ENCODE assay signal across 8 mouse cellular contexts in genomic region chr11:82845415-82846078, GRCm38 (mm10). TPM values are rescaled to one million over a fixed set of nuclear protein-coding genes. Genes with fewer than 3 reads are reported as not detected.
DNase-seq lines count a peak whose midpoint lies in the region; ATAC-seq and TF ChIP-seq lines count a peak whose summit lies in the region.

No protein-coding gene starts in this region.

- peak overlapping the region; percentile 43 for H3K9ac ChIP-seq in embryonic facial prominence, embryonic 11.5 days (replicated peaks; ENCODE audit: low read length)
- H3K9ac ChIP-seq in heart, adult 2 months (ENCODE audit: low read depth, low read length), result peak overlapping the region; percentile 47
- peak overlapping the region; percentile 60 for H3K9ac ChIP-seq in kidney, embryonic 16.5 days (replicated peaks; ENCODE audit: low read length)
- peak overlapping the region; percentile 84 for H3K9ac ChIP-seq in liver, embryonic 16.5 days (ENCODE audit: low read depth, low read length)
- no peak overlapping the region; the same call in 1 of the 2 replicates for H3K9ac ChIP-seq in neural tube, embryonic 11.5 days (ENCODE audit: low read length)
- peak overlapping the region; percentile 14 for H3K9ac ChIP-seq in stomach, postnatal 0 days (ENCODE audit: low read length)

- H3K4me1 ChIP-seq in thymus, adult 2 months (replicated peaks; ENCODE audit: control insufficient read depth, insufficient read depth, low read length), result peaks cover 8% of the 10 kb centered on the region
- H3K4me1 ChIP-seq in embryonic facial prominence, embryonic 11.5 days (ENCODE audit: control insufficient read depth, insufficient read depth, low read length), result peaks cover 5% of the 10 kb centered on the region
- peaks cover 4% of the 10 kb centered on the region; the same call in 1 of the 2 replicates for H3K4me1 ChIP-seq in heart, adult 2 months (ENCODE audit: control insufficient read depth, insufficient read depth, low read length)
- H3K4me1 ChIP-seq in kidney, embryonic 16.5 days (ENCODE audit: insufficient read depth, low read length), result peaks cover 38% of the 10 kb centered on the region
- H3K4me1 ChIP-seq in liver, embryonic 16.5 days (ENCODE audit: control insufficient read depth, low read depth, low read length), result peaks cover 67% of the 10 kb centered on the region
- H3K4me1 ChIP-seq in neural tube, embryonic 11.5 days (ENCODE audit: control insufficient read depth, insufficient read depth, low read length), result peaks cover 5% of the 10 kb centered on the region
- H3K4me1 ChIP-seq in stomach, postnatal 0 days (replicated peaks; ENCODE audit: control insufficient read depth, insufficient read depth), result peaks cover 2% of the 10 kb centered on the region

- no peak for TF ChIP-seq EP300 in heart, adult 2 months (IDR thresholded peaks at IDR 0.05; ENCODE audit: insufficient read depth, low read depth, low read length)
- TF ChIP-seq EP300 in stomach, postnatal 0 days (optimal IDR thresholded peaks at IDR 0.05), result no peak

- H3K27me3 ChIP-seq in thymus, adult 2 months (ENCODE audit: control insufficient read depth, insufficient read depth, low read length), result no peaks in the 10 kb centered on the region
- 0 out of 2 replicates have a peak, but pooled peaks cover 2% of the 10 kb centered on the region for H3K27me3 ChIP-seq in embryonic facial prominence, embryonic 11.5 days (ENCODE audit: control insufficient read depth, insufficient read depth, low read length)
- no peaks in the 10 kb centered on the region for H3K27me3 ChIP-seq in heart, adult 2 months (ENCODE audit: control insufficient read depth, insufficient read depth, low read length)
- H3K27me3 ChIP-seq in kidney, embryonic 16.5 days (ENCODE audit: insufficient read depth, low read length), result no peaks in the 10 kb centered on the region
- no peaks in the 10 kb centered on the region for H3K27me3 ChIP-seq in liver, embryonic 16.5 days (ENCODE audit: control insufficient read depth, insufficient read depth, low read depth, low read length)
- H3K27me3 ChIP-seq in neural tube, embryonic 11.5 days (ENCODE audit: control insufficient read depth, insufficient read depth, low read length), result no peaks in the 10 kb centered on the region
- no peaks in the 10 kb centered on the region for H3K27me3 ChIP-seq in stomach, postnatal 0 days (ENCODE audit: control insufficient read depth, insufficient read depth, low read length)

- ATAC-seq in embryonic facial prominence, embryonic 11.5 days (replicated peaks; ENCODE audit: insufficient number of reproducible peaks, low FRiP score, low TSS enrichment, low read depth), result 0 out of 2 replicates have a peak, but pooled peaks have one; percentile 59
- ATAC-seq in kidney, embryonic 16.5 days (ENCODE audit: low FRiP score, low TSS enrichment), result peak; percentile 82
- peak; percentile 89 for ATAC-seq in liver, embryonic 16.5 days (ENCODE audit: low read depth)
- no peak for ATAC-seq in neural tube, embryonic 11.5 days (ENCODE audit: insufficient read depth, low FRiP score, low TSS enrichment)
- ATAC-seq in stomach, postnatal 0 days (ENCODE audit: low FRiP score, low TSS enrichment), result peak; percentile 92

- peak overlapping the region; percentile 23; the same call in 1 of the 2 replicates for H3K4me2 ChIP-seq in embryonic facial prominence, embryonic 11.5 days (ENCODE audit: low read depth, low read length)
- peak overlapping the region; percentile 33 for H3K4me2 ChIP-seq in kidney, embryonic 16.5 days (replicated peaks; ENCODE audit: low read depth, low read length)
- peak overlapping the region; percentile 84 for H3K4me2 ChIP-seq in liver, embryonic 16.5 days (ENCODE audit: low read depth, low read length)
- peak overlapping the region; percentile 19; the same call in 1 of the 2 replicates for H3K4me2 ChIP-seq in neural tube, embryonic 11.5 days (ENCODE audit: low read depth)
- peak overlapping the region; percentile 27 for H3K4me2 ChIP-seq in stomach, postnatal 0 days (replicated peaks; ENCODE audit: low read depth)

- no peak for TF ChIP-seq CTCF in thymus, adult 2 months (IDR thresholded peaks at IDR 0.05; ENCODE audit: borderline replicate concordance, control insufficient read depth, extremely low read depth, insufficient read depth, low read length, poor library complexity)
- TF ChIP-seq CTCF in heart, adult 2 months (IDR thresholded peaks at IDR 0.05), result peak; percentile 50
- peak; percentile 68 for TF ChIP-seq CTCF in stomach, postnatal 0 days (IDR thresholded peaks at IDR 0.05; ENCODE audit: low read depth)

- no peaks in the 10 kb centered on the region for H3K36me3 ChIP-seq in thymus, adult 2 months (ENCODE audit: control insufficient read depth, insufficient read depth, low read length)
- no peaks in the 10 kb centered on the region for H3K36me3 ChIP-seq in embryonic facial prominence, embryonic 11.5 days (replicated peaks; ENCODE audit: control insufficient read depth, insufficient read depth, low read depth, low read length)
- H3K36me3 ChIP-seq in heart, adult 2 months (ENCODE audit: control insufficient read depth, insufficient read depth, low read length), result no peaks in the 10 kb centered on the region
- no peaks in the 10 kb centered on the region for H3K36me3 ChIP-seq in kidney, embryonic 16.5 days (ENCODE audit: insufficient read depth, low read length)
- peaks cover 3% of the 10 kb centered on the region; the same call in 1 of the 2 replicates for H3K36me3 ChIP-seq in liver, embryonic 16.5 days (ENCODE audit: control insufficient read depth, insufficient read depth)
- H3K36me3 ChIP-seq in neural tube, embryonic 11.5 days (ENCODE audit: control insufficient read depth, insufficient read depth, low read length), result no peaks in the 10 kb centered on the region
- H3K36me3 ChIP-seq in stomach, postnatal 0 days (ENCODE audit: control insufficient read depth, insufficient read depth, low read length), result no peaks in the 10 kb centered on the region

- H3K4me3 ChIP-seq in thymus, adult 2 months (ENCODE audit: control insufficient read depth, insufficient read depth, low read length), result no peak overlapping the region
- H3K4me3 ChIP-seq in embryonic facial prominence, embryonic 11.5 days (ENCODE audit: low read depth, low read length), result no peak overlapping the region; the same call in 1 of the 2 replicates
- H3K4me3 ChIP-seq in heart, adult 2 months, result peak overlapping the region; percentile 31
- 0 out of 2 replicates have a peak overlapping the region, but pooled peaks have one; percentile 2 for H3K4me3 ChIP-seq in kidney, embryonic 16.5 days (ENCODE audit: low read length)
- H3K4me3 ChIP-seq in liver, embryonic 16.5 days (ENCODE audit: low read depth, low read length), result peak overlapping the region; percentile 67
- no peak overlapping the region for H3K4me3 ChIP-seq in neural tube, embryonic 11.5 days (ENCODE audit: low read depth, low read length)
- H3K4me3 ChIP-seq in stomach, postnatal 0 days (ENCODE audit: low read depth, low read length), result 0 out of 2 replicates have a peak overlapping the region, but pooled peaks have one; percentile 4

- TF ChIP-seq POLR2A in thymus, adult 2 months (IDR thresholded peaks at IDR 0.05; ENCODE audit: control insufficient read depth, extremely low read depth, insufficient read depth, low read length, poor library complexity), result no peak
- TF ChIP-seq POLR2A in heart, adult 2 months (IDR thresholded peaks at IDR 0.05; ENCODE audit: insufficient read depth, low read depth, low read length), result no peak

- intact Hi-C loops in heart, adult 2 months (cut with DNase I), result no loop called here

- H3K9me3 ChIP-seq in embryonic facial prominence, embryonic 11.5 days (replicated peaks; ENCODE audit: control insufficient read depth, low read length), result no peaks in the 10 kb centered on the region
- no peaks in the 10 kb centered on the region for H3K9me3 ChIP-seq in kidney, embryonic 16.5 days (ENCODE audit: low read length)
- no peaks in the 10 kb centered on the region for H3K9me3 ChIP-seq in liver, embryonic 16.5 days (replicated peaks; ENCODE audit: control insufficient read depth, low read length)
- H3K9me3 ChIP-seq in neural tube, embryonic 11.5 days (ENCODE audit: control insufficient read depth, low read length), result no peaks in the 10 kb centered on the region
- no peaks in the 10 kb centered on the region for H3K9me3 ChIP-seq in stomach, postnatal 0 days (ENCODE audit: control insufficient read depth, low read length)

- 8% methylated on average over 16 of the region's 16 CpGs for WGBS in thymus, adult 2 months
- 24% methylated on average over 16 of the region's 16 CpGs for WGBS in embryonic facial prominence, embryonic 11.5 days
- WGBS in heart, adult 2 months, result 33% methylated on average over 16 of the region's 16 CpGs
- WGBS in kidney, embryonic 16.5 days, result 29% methylated on average over 16 of the region's 16 CpGs
- WGBS in liver, embryonic 16.5 days (ENCODE audit: insufficient replicate concordance), result 5% methylated on average over 16 of the region's 16 CpGs
- WGBS in neural tube, embryonic 11.5 days, result 33% methylated on average over 16 of the region's 16 CpGs
- WGBS in stomach, postnatal 0 days, result 26% methylated on average over 16 of the region's 16 CpGs

- peak; percentile 13 for DNase-seq in thymus, postnatal 14 days
- no peak for DNase-seq in thymus, adult 2 months
- DNase-seq in embryonic facial prominence, embryonic 11.5 days (ENCODE audit: low spot score), result peak; percentile 57
- peak; percentile 68 to 81 for DNase-seq in heart, adult 2 months
- peak; percentile 60 for DNase-seq in neural tube, embryonic 11.5 days (ENCODE audit: low spot score)
- DNase-seq in stomach, postnatal 0 days (ENCODE audit: low spot score), result peak; percentile 87

- H3K27ac ChIP-seq in thymus, adult 2 months (ENCODE audit: control insufficient read depth, insufficient read depth, low read length), result no peak overlapping the region
- H3K27ac ChIP-seq in embryonic facial prominence, embryonic 11.5 days (replicated peaks; ENCODE audit: low read depth, low read length), result peak overlapping the region; percentile 56
- H3K27ac ChIP-seq in heart, adult 2 months, result peak overlapping the region; percentile 55
- H3K27ac ChIP-seq in kidney, embryonic 16.5 days (ENCODE audit: low read length), result peak overlapping the region; percentile 74
- peak overlapping the region; percentile 98 for H3K27ac ChIP-seq in liver, embryonic 16.5 days (ENCODE audit: low read length)
- 0 out of 2 replicates have a peak overlapping the region, but pooled peaks have one; percentile 27 for H3K27ac ChIP-seq in neural tube, embryonic 11.5 days (ENCODE audit: low read depth, low read length)
- H3K27ac ChIP-seq in stomach, postnatal 0 days (replicated peaks), result peak overlapping the region; percentile 84

- no peaks in the 10 kb centered on the region for H3K79me2 ChIP-seq in heart, adult 2 months (replicated peaks; ENCODE audit: control insufficient read depth, insufficient read depth, low read length)

RNA-seq across cellular contexts. Expression of gene Rffl, which starts 25.5 kb away (rescaled TPM):
- 13.4 and 16.3 TPM in 2 replicates for polyA plus RNA-seq in thymus, adult 2 months (2012; rRNA removed)
- polyA plus RNA-seq in embryonic facial prominence, embryonic 11.5 days (2014; fragmentation: Nextera tagmentation; extraction: Ambion mirVana), result 12.1 and 12.8 TPM in 2 replicates
- 1 to 10 TPM; 4.0 to 4.3 TPM for total RNA-seq in heart, adult 2 months (2021)
- 4.6 and 5.9 TPM in 2 replicates for polyA plus RNA-seq in heart, adult 2 months (2012; rRNA removed)
- polyA plus RNA-seq in kidney, embryonic 16.5 days (2015; fragmentation: Nextera tagmentation; extraction: Ambion mirVana), result 23.7 and 25.0 TPM in 2 replicates
- 25.8 and 26.4 TPM in 2 replicates for polyA plus RNA-seq in liver, embryonic 16.5 days (2015; fragmentation: Nextera tagmentation; extraction: Ambion mirVana)
- 10.2 and 11.9 TPM in 2 replicates for polyA plus RNA-seq in neural tube, embryonic 11.5 days (2014; fragmentation: Nextera tagmentation; extraction: Ambion mirVana)
- 16.4 and 17.1 TPM in 2 replicates for polyA plus RNA-seq in stomach, postnatal 0 days (2015; fragmentation: Nextera tagmentation; extraction: Ambion mirVana)

RNA-seq across cellular contexts. Expression of gene Rad51d, which starts 44.9 kb away (rescaled TPM):
- polyA plus RNA-seq in thymus, adult 2 months (2012; rRNA removed), result 22.0 and 22.6 TPM in 2 replicates
- 13.4 and 13.5 TPM in 2 replicates for polyA plus RNA-seq in embryonic facial prominence, embryonic 11.5 days (2014; fragmentation: Nextera tagmentation; extraction: Ambion mirVana)
- total RNA-seq in heart, adult 2 months (2021), result 1 to 10 TPM; 8.5 to 9.5 TPM
- 8.6 and 10.1 TPM in 2 replicates for polyA plus RNA-seq in heart, adult 2 months (2012; rRNA removed)
- 13.8 and 15.1 TPM in 2 replicates for polyA plus RNA-seq in kidney, embryonic 16.5 days (2015; fragmentation: Nextera tagmentation; extraction: Ambion mirVana)
- 4.1 and 4.7 TPM in 2 replicates for polyA plus RNA-seq in liver, embryonic 16.5 days (2015; fragmentation: Nextera tagmentation; extraction: Ambion mirVana)
- 14.8 and 17.9 TPM in 2 replicates for polyA plus RNA-seq in neural tube, embryonic 11.5 days (2014; fragmentation: Nextera tagmentation; extraction: Ambion mirVana)
- 8.3 and 9.7 TPM in 2 replicates for polyA plus RNA-seq in stomach, postnatal 0 days (2015; fragmentation: Nextera tagmentation; extraction: Ambion mirVana)

RNA-seq across cellular contexts. Expression of gene Fndc8, which starts 46.4 kb away (rescaled TPM):
- 0.23 and 0.36 TPM in 2 replicates for polyA plus RNA-seq in thymus, adult 2 months (2012; rRNA removed)
- 0.18 TPM in 1 of 2 replicates, not detected in the other for polyA plus RNA-seq in embryonic facial prominence, embryonic 11.5 days (2014; fragmentation: Nextera tagmentation; extraction: Ambion mirVana)
- not detected for total RNA-seq in heart, adult 2 months (2021)
- 0.06 TPM in 1 of 2 replicates, not detected in the other for polyA plus RNA-seq in heart, adult 2 months (2012; rRNA removed)
- 0.26 and 0.51 TPM in 2 replicates for polyA plus RNA-seq in kidney, embryonic 16.5 days (2015; fragmentation: Nextera tagmentation; extraction: Ambion mirVana)
- polyA plus RNA-seq in liver, embryonic 16.5 days (2015; fragmentation: Nextera tagmentation; extraction: Ambion mirVana), result 0.09 and 0.12 TPM in 2 replicates
- 0.13 and 0.39 TPM in 2 replicates for polyA plus RNA-seq in neural tube, embryonic 11.5 days (2014; fragmentation: Nextera tagmentation; extraction: Ambion mirVana)
- polyA plus RNA-seq in stomach, postnatal 0 days (2015; fragmentation: Nextera tagmentation; extraction: Ambion mirVana), result 0.08 TPM in 1 of 2 replicates, not detected in the other

Comparison
In these comparisons a context has a peak if more than half of its experiments do, and no peak if none do; other contexts are left out.
1. H3K4me3 ChIP-seq: peak in heart, adult 2 months (single experiment), kidney, embryonic 16.5 days (single experiment), liver, embryonic 16.5 days (single experiment) and stomach, postnatal 0 days (single experiment); none in thymus, adult 2 months (single experiment), embryonic facial prominence, embryonic 11.5 days (single experiment) and neural tube, embryonic 11.5 days (single experiment).
2. H3K4me2 ChIP-seq: peak in every context shown above with its lines; median percentile 84 in liver, embryonic 16.5 days; 33 in kidney, embryonic 16.5 days; 27 in stomach, postnatal 0 days; 23 in embryonic facial prominence, embryonic 11.5 days; 19 in neural tube, embryonic 11.5 days.